Mouse (Mus musculus): ENCODE data around the gene Pla2g12a.

Gene Pla2g12a

DNA sequence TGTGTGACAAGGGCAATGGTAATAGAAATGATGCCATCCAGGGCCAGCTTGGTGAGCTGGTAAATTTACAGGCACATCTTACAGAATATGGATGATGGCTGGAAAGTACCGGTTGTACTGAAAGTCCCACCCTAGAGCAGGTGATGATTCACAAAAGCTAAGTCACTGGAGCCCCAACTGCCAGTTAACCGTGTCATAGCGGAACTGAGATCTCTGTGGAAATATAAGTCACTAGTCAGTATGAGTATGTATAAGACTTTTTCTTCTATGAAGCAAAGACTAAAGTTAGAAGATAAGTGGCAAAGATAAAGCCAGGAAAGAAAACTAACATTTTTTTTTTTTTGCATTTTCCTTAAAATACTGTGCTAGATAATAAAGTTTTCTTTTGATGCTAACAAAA, 14.7 kb downstream of the Pla2g12a start:
- in situ Hi-C loops (cut with MboI, MseI) = loop anchor here (5.0 to 25.0 kb wide), 3 partner anchors 361 to 1244 kb away; partner anchors contain the start of genes Elovl6 (in 1 of the 2) and Lef1 (in 1 of the 2)

DNA sequence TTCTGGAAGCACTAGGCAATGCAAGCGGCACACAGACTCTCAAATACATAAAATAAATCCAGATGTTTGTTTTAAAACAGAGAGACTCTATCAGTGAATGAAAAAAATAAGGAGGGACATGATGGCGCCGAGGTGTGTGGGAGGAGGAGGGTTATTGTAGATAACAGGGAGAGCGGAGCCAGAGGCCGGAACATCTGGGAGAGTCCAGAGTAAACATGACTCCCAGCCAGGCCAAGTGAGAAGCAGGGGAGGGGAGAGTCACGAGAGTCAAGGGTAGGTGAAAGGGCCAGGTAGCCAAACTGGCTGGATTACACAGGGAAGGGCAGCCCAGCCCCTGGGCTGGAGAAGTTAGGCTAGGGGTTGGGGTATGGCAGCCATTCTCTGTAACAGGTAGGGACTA, 18.2 kb downstream of the Pla2g12a start:
- in situ Hi-C loops (cut with MboI, MseI) = loop anchor here (25.0 kb wide), 2 partner anchors 1216 to 1241 kb away; partner anchors contain the start of gene Lef1 (in 1 of the 2)

DNA sequence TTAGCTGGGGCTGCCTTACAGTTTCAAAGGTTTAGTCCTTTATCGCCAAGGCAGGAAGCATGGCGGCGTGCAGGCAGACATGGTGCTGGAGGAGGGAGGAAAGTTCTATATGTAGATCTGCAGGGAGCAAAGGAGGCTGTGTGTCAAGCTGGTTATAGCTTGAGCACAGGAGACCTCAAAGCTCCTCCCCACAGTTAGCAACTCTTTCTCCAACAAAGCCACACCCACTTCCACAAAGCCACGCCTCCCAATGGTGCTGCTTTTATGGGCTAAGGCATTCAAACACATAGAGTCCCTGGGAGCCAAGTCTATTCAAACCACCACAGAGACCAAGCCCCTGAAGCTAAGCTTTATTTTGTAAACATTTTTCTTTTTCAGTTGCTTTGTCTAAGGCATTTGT, 20.5 kb downstream of the Pla2g12a start:
- in situ Hi-C loops (cut with MboI, MseI) = loop anchor here (25.0 kb wide), 2 partner anchors 1213 to 1238 kb away; partner anchors contain the start of gene Lef1 (in 1 of the 2)

DNA sequence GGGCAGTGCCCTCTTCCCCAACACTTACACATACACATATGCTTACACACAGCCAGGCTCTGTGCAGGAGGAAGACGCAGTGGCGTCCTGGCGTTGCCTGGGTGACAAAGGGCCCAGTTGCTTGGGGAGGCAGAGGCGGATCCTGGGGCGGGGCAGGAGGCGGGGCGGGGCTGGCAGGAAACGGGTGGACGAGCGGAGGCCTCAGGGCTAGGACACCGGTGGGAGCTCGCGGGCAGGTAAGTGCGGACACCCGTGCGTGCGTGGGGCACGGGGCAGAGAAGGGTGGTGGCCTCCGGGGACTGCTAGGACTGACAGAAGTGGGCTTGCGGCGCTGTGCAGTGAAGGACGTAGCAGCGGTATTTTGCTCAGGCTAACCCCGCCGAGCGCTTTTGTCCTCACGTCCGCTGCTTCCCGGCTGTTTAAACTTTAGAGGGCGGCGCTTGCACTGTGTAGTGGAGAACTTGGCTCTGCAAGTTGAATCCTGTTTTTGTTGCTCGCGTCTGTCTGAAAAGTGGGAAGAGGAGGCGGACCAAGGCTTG, 22.9 kb downstream of the Pla2g12a start, which contains the start of gene Casp6:
TSS of gene Casp6 (plus strand) at position 155 of the 539 bp plus-strand sequence.
- in situ Hi-C loops (cut with MboI, MseI) = loop anchor here in 1 of 2 experiments (10.0 kb wide), 1 partner anchor 793 kb away; no protein-coding TSS in a partner anchor

DNA sequence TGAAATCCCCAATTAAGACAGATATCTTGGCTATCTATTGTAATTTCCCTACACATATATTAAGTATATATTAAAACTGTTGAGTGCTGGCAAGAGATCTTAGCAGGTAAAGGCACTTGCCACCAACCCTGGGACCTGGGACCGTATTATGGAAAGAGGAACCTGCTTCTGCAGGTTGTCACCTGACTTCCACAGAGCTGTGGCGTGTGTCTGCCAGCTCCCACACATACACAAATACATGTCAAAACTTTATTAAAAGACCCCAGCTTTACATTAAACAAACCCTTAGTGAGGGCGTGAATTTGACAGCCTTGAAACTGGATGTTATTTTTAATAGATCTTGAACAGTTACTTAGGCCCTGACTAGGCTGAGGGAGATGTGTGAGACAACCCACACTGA, 25.0 kb downstream of the Pla2g12a start:
- in situ Hi-C loops (cut with MboI, MseI) = loop anchor here in 1 of 2 experiments (10.0 kb wide), 1 partner anchor 791 kb away; no protein-coding TSS in a partner anchor

DNA sequence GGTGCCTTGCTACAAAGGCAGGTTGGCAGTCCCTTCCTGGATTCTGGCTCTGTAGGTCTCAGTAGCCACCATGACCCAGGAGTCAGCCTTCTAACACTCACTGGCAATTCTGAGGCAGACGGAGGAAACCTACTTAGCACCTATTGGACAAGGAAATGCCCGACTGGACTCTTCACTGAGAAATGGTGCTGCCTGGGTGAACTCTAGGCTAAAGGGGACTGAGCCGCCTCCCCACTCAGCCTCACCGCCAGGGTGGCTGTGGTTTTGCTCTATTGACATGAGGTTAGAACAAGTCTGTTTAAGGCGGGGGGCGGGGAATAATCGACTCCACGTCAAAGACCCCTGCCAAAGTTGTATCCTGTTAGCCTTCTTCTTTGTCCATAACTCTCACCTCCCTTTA, 25.5 kb downstream of the Pla2g12a start:
- in situ Hi-C loops (cut with MboI, MseI) = loop anchor here in 1 of 2 experiments (10.0 kb wide), 1 partner anchor 791 kb away; no protein-coding TSS in a partner anchor

DNA sequence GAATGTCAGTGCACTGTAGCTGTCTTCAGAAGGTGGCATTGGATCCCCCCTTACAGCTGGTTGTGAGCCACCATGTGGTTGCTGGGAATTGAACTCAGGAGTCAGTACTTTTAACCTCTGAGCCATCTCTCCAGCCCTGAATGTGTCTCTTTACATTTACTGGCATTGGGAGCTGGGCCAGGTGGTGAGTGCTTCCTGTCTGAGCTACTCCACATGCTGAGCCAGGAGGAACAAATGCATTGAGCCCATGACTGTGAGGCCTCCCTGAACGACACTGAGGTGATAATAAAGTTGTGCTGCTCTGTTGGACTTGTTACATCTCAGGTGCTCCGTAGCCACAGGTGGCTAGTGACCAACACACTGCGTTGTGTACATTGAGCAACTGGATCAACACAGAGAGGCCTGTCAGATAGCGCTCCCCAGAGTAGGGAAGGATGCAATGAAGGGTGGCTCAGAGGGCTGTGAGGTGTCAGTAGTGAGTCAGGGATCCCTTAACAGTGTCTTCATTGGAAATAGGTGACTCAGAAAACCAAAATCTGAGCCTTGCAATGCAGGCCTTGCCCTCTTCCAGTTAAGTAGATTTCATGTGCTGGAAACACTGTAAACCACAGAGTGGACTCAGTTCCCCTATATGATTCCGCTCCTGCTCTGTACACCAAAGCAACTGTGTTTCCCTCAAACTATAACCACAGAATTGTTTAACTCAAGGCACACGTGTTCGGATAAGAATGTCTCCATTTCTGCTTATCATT, 26.2 kb downstream of the Pla2g12a start:
- in situ Hi-C loops (cut with MboI, MseI) = loop anchor here in 1 of 2 experiments (5.0 to 10.0 kb wide), 2 partner anchors 67 to 790 kb away; partner anchors contain the start of gene Cfi

DNA sequence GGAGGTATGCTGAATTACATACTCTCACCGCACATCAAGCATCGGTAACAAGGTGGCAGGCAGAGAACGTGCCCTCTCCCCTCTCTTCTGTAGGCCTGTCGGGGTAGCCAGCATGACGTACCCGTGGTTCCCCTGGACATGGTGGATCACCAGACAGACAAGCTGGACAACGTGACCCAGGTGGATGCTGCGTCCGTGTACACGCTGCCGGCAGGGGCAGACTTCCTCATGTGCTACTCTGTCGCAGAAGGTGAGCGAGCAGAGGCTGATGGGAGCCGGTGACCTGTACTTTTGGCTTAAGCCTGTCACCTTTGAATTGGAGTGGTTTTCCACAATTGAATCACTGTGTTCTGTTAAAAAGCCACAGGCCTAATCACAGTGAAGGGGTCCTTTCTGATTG, 33.6 kb downstream of the Pla2g12a start:
- in situ Hi-C loops (cut with MboI, MseI) = no loop called here

DNA sequence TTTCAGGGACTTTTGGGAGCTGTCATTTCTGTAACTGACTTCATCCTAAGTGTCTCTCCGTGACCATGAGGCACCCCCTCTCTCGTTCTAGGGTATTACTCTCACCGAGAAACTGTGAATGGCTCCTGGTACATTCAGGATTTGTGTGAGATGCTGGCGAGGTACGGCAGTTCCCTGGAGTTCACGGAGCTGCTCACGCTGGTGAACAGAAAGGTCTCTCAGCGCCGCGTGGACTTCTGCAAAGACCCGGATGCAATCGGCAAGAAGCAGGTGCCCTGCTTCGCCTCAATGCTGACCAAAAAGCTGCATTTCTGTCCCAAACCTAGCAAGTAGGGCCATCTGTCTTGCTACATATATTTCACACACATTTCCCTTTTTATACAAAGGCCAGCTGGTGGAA, 34.8 kb downstream of the Pla2g12a start:
- in situ Hi-C loops (cut with MboI, MseI) = no loop called here

DNA sequence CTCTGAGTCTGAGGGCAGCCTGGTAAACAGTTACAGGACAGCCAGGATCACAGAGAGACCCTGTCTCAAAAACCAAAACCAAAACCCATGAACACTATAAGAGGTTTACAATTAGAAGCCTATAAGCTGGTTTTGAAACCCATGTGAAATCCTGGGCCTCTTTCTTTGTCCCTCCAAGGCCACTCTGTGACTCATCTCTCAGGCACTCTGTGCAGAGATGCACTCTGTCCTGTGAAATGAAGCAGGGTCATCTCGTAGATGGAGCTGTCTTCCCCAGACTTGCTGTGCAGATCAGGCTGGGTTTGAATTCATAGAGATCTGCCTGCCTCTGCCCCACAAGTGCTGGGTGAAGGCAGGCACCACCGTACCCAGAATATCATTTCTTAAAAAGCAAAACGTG, 39.0 kb downstream of the Pla2g12a start:
- in situ Hi-C loops (cut with MboI, MseI) = loop anchor here (5.0 kb wide), 1 partner anchor 165 kb away; no protein-coding TSS in a partner anchor

DNA sequence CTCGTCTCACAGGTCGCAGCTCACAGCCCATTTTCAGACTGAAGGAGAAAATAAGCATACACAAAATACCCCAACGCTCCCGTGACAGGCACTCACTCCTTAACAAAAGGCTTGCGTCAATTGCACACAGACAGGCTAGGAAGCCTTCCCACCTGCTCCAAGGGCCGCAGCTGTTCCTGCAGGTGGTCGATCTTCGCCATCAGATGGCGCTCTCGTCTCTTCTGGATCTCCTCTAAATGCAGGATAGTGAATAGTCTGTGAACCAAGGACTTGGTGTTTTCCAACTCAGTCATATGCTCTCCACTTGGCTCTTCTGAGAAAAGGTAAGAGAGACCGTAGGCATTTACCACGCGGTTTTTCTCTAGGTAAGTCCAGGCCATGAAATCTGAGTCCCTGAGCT, 40.0 kb downstream of the Pla2g12a start:
- in situ Hi-C loops (cut with MboI, MseI) = loop anchor here (5.0 kb wide), 1 partner anchor 164 kb away; no protein-coding TSS in a partner anchor

DNA sequence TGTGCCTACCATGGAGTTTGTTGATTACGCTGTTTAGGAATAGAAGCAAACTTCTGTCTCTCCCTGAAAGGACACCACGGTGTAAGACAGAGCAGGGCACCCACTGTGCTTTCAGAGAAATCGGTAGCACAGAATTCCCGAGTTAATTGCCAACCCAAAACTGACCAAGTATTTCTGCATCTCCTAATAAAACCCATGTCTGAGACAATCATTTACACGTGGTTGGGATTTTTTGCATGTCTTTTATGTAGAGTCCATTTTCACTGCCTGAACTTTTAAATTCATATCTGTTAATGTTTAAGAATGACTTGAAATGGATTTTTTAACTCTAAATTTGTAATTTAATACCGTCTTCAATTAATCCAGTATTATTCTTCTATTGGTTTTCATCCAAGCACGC, 45.2 kb downstream of the Pla2g12a start:
- in situ Hi-C loops (cut with MboI, MseI) = no loop called here

DNA sequence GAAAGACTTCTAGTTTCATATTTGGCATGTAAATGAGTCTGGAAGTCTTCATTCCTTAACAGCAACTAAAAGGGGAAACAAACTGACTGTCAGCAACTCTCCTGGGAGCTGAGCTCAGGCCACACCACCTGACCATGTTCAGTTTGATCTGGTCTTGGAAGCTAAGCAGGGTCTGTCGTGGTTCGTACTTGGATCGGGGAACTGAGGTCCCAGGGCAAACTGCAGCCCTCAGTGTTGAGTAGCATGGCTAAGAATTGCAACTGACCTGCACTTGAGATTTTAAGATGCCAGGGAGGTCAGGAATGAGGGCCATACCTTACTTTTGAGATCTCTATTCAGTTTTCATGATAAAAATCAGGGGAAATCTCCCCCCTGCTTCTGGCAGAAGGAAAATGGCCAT, 47.5 kb downstream of the Pla2g12a start:
- in situ Hi-C loops (cut with MboI, MseI) = no loop called here

DNA sequence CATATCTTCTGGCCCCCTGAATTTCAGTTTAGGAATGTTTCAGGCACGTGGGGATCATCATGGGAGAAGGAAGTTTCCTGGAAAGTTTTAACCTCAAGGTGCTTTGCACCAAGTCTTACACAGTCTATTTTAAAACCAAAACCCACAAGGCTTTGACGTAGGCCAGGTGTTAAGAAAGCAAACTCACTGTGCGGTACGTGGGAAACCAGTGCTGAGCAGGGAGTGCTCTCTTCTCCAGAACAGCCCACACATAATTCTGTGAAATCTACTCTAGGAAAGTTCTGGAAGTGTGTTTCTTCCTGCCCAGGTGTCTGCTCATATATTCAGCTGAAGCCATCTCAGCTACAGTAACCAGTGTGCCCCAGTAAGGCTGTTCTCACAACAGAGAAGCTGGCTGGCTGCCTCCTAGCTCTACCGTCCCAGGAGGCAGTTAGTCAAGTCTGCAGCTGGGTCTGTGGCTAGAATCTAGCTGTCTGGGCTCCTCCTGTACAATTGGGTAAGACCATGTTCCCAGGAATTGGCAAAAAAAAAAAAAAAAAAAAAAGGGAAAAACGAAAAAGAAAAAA, 51.9 kb downstream of the Pla2g12a start:
- in situ Hi-C loops (cut with MboI, MseI) = no loop called here

DNA sequence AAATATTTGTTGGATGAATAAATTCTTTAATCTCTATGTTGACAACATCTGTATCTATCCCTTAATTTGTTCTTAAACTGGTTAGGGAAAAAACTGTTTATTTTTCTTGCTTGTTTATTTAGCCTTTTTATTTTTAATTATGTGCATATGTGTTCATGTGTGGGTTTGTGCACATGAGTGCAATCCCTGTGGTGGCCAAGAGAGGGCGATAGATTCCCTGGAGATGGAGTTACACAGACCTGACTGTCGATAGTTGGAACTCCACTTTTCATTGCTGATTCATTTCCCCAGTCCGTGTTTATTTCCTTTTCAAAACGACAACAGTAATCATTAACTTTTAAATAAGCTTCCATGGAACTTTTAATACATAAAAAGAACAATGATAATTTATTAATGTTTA, 54.0 kb downstream of the Pla2g12a start:
- in situ Hi-C loops (cut with MboI, MseI) = no loop called here

DNA sequence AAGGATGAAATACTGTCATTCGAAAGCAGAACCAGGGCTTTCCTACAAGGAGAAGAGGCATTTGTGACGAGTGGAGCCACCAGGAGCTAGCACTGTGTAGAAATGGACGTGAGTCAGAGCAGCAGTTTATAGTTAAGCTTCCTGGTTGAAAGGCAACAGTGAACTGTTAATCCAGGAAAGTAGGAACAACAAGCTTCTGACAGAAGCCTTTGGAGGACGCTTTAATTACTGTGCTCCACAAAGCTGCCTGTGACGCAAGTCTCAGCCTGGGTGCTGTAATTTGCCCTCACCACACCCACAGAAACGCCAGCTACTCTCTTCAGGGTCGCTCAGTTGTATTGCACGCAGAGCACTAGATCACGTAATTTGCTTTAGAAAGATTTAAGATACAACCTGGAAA, 58.2 kb downstream of the Pla2g12a start:
- in situ Hi-C loops (cut with MboI, MseI) = no loop called here

DNA sequence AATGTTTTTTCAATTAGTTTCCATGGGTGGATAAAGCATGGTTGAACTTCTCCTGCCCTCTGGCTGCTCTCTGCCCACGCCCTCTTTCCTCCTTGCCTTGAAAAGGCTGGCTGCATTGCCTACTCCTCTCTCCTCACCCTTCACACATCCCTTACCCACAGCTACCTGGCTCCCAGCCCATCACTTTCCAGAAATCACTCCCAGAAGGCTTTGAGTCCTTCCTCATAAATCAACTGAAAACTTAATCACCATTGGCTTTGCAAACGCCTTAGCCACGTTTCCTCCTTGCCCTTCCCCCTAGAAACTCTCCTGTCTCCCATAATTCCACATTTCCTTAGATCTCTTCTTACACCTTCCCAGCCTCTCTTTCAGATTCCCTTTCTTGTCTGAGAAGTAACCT, 59.4 kb downstream of the Pla2g12a start:
- in situ Hi-C loops (cut with MboI, MseI) = no loop called here

DNA sequence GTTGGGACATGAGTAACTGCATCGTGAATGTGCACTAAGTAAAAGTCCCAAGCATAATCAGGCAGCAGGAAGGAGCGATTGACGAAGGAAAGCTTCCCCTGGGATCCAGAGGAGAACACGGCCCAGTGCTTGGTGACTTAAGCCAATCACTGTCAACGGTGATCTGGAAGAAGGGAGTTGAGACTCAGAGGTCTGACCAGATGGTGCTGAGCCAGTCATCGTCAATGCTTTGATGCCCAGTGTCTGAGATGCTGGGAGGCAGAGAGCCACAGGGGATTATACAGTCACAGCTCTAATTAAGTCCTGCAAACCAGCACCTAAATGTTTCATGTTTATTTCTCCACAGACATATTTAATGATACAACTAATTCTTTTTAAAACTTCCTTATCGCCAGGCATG, 60.7 kb downstream of the Pla2g12a start:
- in situ Hi-C loops (cut with MboI, MseI) = no loop called here

DNA sequence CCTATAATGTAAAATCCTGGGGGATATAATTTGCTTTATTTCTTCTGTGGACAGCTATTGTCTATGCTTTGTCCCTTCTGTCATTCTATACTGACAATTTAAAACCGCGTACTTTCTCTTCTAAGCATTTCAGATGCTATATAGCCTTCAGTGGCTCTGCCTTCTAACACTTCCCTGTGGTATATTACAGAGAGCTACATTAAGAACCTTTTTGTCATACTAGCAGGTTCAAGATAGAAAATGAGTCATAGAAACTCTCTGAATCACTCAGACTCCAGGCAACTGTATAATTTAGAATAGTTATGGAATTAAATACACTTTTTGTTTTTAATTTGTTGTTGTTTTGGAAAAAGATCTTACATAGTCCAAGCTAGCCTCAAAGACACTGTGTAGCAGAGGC, 62.4 kb downstream of the Pla2g12a start:
- in situ Hi-C loops (cut with MboI, MseI) = no loop called here

DNA sequence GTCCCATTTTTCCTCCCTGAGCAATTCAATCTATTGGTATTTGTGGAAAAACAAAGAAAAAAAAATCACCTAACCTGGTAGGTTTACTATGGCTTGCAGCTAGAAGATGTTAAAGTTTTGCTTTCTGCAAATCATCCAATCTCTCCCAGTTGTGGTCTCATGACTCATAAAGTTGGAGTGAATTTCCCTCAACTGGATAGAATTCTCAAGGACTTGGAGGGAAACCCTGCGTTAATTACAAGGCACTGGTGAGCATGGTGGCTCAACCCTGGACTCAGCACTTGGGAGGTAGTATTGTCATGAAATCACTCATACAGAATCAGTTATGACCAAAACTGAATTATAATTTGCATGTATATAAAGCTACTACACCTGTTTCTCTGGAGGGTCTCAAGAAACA, 62.9 kb downstream of the Pla2g12a start:
- in situ Hi-C loops (cut with MboI, MseI) = no loop called here

DNA sequence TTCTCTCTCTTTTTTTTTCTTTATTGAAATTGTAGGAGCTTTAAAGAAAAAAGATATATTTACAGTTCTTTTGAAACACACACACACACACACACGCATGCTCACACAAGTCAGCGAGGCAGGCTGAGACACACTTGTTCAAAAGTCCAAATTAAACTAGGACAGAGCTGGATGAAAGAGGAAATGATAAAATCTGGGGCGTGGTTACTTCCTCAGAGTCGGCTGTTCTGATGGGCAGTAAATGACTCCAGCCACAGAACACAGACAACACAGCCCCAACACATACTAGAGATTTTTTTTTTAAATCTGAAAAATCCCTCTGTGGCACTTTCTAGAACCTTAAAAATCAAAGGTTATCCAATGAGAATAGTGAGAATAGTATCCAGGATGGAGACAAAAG, 65.4 kb downstream of the Pla2g12a start:
- in situ Hi-C loops (cut with MboI, MseI) = no loop called here

Data from T-helper 17 cell (primary cell).